Mouse (Mus musculus) ovary, adult 18-20 months (tissue): ENCODE results near the gene Igfbp6.

ENCODE experiments used
- DNase-seq: peaks from one replicate; pipeline ENCODE4 v3.0.0; 2022; ENCODE audit warnings: low spot score, mixed read lengths

Gene Igfbp6

DNA sequence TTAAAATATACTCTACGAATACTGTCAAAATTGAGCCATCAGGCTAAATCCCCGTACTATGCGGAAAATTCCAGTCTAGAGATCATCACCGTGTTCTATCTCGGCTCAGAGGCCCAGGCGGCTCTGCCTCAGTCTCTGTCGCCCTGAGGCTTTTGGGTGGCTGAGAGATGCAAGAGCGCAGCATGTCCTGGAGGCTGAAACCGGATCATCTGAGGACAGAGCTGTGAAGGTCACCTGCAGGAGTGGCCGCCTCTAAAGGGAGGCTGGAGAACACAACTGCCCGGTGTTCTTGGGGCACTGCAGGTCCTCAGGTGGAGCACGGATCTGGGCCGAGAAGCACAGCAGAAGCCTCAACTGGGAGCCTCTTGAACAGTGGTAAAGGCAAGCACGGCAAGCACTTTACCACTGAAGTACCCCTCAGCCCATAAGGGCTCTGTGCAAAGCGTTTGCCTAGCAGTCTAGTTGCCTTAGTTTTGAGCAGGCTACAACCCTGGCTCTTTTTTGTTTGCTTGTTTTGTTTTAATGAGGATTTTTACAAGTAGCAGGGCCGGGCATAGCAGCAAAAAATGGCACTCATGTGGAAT is 31.7 kb downstream of the Igfbp6 start:
- no peak for DNase-seq

DNA sequence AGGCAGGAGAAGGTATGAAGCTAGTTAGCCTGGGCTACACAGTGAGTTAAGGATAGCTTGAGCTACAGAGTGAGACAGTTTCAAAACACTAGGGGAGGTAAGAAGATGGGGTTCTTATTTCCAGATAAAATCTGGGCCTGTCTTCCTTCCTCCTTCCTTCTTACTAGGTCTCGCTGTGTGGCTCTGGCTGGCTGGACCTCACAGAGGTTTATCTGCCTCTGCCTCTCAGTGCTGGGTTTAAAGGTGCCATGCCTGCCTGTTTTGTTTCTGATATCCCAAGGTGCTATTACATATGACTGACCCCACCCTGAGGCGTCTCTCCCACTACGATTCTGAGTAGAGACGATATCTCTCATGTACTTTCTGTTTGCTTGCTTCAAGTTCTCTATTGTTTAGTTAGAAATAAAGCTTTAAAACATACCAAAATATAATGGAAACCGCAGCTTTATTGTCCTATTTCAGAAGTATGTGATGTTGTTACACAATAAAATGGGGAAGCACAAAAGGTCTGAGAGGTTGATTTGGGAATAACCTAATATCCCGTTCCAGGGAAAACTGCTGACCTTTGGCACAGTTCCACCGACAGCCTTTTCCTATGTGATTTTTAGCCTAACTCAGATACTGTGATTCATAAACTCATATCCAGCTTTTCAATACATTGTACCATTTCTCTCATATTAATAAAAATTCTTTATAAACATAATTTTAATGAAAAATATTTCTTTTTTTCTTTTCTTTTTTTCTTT is 32.6 kb downstream of the Igfbp6 start:
- no peak for DNase-seq

DNA sequence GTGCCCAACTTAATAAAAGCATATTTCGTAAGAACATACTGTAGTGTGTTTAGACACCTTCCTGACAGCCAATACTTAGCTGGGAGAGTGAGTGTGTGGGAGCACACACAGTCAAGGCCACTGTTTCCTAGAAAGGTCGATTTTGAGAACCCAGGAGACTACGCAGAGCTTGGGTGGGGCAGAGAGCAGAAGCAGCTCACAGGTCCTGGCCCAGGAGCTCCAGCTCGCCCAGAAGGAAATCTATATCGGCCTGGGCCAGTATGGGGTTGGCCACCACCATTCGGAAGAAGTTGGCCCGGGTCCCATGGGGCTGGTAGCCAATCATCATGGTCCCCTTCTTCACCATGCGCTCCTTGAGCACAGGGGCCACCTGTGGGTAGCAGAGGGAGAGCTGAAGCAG is 33.3 kb downstream of the Igfbp6 start:
- no peak for DNase-seq

DNA sequence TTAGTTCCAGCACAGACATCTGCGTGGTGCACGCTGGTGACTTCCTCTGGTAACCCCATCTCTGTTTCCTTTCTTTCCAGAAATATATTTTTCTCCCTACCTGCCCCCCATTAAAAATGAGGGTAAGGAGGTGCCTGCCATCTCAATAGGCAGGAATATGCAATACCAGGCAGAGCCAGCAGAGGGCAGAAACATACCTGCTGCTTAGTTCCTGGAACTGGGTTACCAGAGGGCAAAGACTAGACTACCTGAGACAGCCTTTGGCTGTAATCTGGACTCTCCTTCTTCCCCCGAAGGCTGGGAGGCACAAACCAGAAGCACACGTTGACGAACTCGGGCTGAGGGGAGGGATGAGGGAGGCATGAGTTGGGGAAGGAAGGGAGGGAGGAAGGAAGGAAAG is 34.1 kb downstream of the Igfbp6 start:
- DNase-seq, result peak; percentile 46

DNA sequence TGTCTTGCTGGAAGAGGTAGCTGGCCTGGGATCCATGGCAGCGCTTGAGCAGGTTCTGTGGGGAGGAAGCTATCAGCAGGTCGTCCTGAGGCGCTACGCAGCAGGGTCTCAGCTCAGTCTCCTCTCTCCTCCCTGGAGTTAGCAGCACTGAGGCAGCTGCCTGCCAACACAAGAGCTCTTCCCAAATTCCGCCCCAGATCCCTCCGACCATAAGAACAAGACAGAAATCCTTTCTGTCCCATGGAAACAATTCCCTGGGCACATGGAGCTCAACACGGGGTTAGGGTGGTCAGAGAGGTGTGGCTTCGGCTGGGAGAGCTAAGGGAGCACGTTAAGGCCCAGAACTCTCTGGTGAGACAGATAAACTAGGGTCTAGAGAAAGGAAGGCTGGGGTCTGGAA is 34.9 kb downstream of the Igfbp6 start:
- no peak for DNase-seq

DNA sequence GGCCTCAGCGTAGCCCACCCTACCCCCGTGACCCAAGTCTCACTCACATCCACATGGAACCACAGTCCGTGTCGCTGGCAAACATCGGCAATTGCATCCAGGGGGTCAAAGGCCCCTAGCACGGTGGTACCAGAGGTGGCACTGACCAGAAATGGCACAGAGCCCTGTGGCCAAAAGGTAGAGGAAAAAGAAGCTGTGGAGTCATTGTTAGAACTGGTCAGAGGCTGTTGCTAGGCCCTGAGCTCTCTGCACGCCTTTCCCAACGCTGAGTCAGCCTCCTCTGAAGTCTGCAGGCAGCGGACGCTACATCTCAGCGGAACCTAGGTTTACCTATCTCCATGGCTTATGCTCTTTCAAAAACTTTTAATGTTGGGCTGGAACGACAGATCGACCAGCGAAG is 35.8 kb downstream of the Igfbp6 start:
- no peak for DNase-seq

DNA sequence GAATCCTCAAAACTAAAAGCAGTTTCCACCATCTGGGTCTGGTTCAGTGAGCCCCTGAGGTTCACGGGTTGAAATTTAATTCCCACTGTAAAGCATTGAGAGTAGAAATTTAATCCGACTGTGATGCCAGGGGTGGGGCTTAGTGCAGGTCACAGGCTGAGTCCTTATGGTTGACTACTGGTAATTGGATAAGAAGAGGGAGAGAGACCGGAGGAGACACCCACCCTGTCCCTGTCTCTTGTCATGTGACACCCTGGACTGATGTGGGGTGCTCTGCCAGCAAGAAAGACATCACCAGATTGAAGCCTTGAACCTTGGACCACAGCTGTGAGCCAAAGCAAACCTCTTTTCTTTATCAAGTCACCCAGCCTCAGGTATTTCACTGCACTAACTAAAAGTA is 38.9 kb downstream of the Igfbp6 start:
- DNase-seq, result no peak

DNA sequence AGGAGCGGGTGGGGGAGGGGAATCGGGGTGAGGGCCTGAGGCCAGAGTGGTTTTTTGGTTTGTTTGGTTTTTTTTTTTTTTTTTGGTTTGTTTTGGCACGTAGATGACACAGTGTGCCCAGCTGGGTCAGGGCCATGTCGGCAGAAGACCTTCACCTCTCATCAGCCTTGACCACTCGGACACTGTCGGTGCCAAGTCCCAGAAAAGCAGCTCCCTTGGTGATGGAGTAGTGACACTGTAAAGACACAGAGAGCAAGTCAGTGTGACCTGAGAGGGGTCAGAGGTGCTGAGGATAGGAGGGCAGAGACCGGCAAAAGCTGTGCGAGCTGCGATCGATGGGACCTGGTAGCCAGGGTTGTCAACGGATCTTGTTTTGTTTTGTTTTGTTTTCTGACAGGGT is 42.1 kb downstream of the Igfbp6 start:
- no peak for DNase-seq

DNA sequence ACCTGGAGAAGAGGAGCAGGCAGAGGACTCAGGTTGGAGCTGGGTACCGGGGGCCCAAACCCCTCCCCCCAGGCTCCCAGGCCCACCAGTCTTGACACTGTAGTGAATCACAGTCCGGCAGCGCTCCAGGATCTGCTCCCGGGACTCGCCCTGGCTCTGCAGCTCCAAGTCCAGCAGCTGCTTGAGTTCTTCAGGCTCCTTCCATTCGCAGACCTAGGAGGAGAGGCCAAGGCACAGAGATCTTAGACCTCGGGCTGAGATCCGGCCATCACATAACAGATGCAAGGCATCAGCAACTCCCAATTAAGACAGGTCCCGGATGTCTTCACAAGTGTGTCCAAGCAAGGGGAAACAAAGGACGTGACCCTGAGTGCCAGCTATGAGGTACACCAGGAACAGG is 43.9 kb downstream of the Igfbp6 start:
- no peak for DNase-seq

DNA sequence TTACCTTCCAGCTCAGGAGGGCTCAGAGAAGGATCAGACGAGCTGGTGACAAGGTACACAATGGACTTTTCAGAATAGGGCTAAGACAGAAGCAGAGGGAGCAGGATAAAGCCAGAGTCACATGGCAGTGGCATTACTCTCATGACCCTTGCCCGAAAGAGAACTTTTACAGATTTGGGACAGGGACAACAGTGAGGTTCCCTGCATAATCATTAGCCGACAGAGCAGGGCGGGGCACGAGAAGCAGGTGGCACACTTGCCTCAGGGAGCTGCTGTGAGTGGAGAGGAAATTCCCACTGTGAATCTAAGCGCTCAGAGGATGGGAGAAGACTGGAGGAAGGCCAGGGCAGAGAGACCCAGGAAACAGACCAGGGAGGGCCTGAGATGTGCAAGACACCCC is 44.7 kb downstream of the Igfbp6 start:
- DNase-seq, result no peak

DNA sequence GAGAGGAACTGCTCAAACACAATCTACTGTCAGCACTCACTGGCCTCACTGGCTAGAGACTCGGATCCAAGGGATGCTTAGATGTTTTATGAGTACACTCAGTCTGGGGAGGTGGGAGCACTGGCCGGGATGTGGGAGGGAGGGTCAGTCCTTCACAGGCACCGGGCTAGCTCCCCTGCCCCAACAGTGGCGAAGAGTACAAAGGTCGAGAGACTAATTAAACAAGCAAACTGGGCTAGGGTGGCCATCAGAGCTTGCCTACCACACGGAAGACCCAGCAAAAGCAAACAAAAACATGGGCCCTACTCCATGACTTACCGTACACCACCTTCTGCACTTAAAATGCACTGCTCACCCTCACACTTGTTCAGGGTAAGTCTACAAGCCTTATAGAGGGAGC is 47.5 kb downstream of the Igfbp6 start:
- no peak for DNase-seq

DNA sequence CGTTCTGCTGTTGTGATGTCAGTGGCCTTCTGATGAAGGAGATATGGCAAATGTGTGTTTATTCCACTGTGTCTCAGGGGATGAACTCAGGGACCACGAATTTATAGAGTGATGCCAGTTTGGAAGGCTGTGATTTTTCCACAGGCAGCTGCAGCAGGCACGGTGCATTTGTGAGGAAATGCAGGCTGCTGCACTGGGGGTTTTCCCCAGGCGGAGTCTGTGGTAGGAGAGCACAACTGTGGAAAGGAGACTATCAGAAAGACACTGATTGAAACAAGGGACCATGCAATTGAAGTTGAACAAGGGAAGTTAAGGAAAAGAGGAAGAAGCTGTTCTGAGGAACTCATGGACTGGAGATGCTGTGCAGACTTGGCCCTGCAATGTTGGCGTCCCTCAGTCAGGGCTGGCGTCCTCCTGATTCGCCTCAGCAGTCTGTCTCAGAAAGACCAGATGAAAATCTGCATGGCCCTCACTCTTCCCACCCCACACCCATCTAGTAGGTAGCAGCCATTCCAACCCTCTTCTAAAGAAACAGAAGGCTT is 48.2 kb downstream of the Igfbp6 start:
- DNase-seq, result no peak

DNA sequence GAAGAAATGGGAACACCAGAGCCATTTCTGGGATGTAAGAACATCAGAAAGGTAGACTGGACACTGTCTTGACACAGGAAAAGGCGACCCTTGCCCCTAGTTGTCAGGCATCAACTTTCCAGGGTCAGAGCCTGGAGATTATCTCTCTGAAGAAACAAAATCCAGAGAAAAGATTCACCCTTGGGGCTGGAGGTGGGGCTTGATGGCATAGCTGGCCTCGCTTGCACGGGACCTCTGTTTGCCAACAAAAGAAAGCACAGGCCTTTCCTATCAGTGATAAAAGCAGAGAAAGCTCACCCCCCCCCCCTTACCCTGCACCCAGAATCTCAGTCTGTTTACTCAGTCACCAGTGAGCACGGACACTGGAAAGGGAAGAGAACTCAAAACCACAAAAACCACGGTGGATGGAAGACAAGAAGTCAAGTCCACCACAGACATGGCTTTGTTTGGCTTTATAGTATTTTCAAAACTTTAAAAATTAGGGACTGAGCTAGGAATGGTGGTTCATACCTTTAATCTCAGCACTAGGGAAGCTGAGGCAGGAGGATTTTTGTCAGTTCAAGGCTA is 48.7 kb downstream of the Igfbp6 start:
- peak; percentile 53 for DNase-seq

DNA sequence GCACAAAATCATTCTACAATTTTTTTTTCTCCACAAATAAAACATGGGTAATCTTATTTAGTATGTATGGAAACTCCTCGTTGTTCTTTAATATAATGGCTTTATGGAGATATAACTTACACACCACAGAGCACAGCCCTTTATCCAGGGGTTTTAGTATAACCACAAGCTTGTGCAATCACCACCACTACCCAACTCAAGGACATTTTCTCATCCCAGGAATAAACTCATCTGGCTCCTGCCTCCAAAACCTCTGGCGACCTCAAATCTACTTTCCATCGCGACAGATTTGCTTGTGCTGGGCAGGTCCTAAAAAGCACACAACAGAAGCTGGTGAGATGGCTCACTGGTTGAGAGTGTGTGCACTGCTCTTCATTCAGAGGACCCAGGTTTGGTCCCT is 49.5 kb downstream of the Igfbp6 start:
- DNase-seq, result no peak

DNA sequence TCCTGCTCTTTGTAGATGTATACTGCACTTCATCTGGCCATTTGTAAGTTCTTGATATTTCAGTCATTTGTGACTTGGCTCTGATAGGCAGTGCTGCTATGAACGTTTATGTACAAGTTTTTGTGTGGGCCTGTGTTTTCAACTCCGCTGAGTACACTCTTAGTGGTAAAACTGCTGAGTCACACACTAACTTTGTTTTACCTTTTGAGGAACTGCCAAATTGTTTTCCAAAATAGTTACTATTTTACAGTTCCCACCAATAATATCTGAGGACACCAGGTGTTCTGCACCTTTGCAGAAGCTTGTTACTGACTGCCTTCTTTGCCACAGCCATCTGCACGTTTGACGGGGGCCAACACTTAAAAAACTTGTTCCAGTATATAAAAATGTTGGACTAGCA is 50.3 kb downstream of the Igfbp6 start:
- no peak for DNase-seq

DNA sequence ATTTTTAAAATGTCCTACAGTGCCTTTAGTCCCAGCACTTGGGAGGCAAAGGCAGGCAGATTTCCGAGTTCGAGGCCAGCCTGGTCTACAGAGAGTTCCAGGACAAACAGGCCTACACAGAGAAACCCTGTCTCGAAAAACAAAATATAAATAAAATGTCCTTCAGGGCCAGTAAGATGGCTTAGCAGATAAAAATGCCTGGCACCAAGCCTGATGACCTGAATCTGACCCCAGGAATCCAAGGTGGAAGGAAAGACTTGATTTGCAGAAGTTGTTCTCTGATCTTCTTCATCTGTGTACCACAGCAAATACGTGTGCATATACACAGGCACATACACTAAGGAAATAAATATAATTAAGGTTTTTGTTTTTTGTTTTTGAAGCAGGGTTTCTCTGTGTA is 51.2 kb downstream of the Igfbp6 start:
- no peak for DNase-seq

DNA sequence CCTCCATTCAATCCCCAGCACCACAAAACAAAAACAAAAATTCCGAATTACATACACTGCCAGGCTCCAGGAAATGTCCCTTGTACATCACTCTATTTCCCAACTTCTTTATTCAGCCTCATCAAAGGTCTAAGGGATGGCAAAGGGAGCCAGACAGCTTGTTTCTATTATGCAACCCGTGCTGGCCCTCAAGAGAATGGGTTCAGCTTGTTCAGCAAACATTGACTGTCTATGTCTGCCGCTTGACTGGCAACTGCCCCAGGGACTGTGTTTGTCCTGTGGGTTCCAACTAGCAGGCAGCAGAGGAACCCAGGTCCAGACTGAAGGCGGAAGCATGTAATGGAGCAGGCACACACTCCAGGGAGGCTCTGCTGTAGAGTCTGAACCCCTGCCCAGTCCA is 54.7 kb downstream of the Igfbp6 start:
- DNase-seq, result no peak
